Mouse (Mus musculus): ENCODE results near the gene Id4.

- TF ChIP-seq HCFC1 (IDR thresholded peaks at IDR 0.05; ENCODE audit: borderline replicate concordance, insufficient read depth, low read length) (no peak), ZC3H11A (IDR thresholded peaks at IDR 0.05; ENCODE audit: borderline replicate concordance, low read depth, low read length) (no peak), CHD2 (IDR thresholded peaks at IDR 0.05; ENCODE audit: low read depth, low read length) (no peak), MAFK (IDR thresholded peaks at IDR 0.05; ENCODE audit: insufficient read depth, low read depth, low read length) (no peak)
These were observed 15.6 kb upstream of the Id4 start for GRCm38 (mm10) chr13:48245235-48246012.

All from ES-E14 (cell line).